Mouse (Mus musculus) 3T3-L1 (cell line): Measurements from ENCODE around the gene Tbc1d20.

Experiments used
- DNase-seq: peaks from one replicate; pipeline ENCODE4 v3.0.0-alpha.2; 2015; ENCODE audit warnings: low read depth, low spot score

Gene Tbc1d20

GRCm38 (mm10) chr2:152326157-152326556 is 32.5 kb downstream of the Tbc1d20 start:
- DNase-seq: no peak

GRCm38 (mm10) chr2:152326654-152327053 is 33.0 kb downstream of the Tbc1d20 start:
- DNase-seq: peak; percentile 94

DNA sequence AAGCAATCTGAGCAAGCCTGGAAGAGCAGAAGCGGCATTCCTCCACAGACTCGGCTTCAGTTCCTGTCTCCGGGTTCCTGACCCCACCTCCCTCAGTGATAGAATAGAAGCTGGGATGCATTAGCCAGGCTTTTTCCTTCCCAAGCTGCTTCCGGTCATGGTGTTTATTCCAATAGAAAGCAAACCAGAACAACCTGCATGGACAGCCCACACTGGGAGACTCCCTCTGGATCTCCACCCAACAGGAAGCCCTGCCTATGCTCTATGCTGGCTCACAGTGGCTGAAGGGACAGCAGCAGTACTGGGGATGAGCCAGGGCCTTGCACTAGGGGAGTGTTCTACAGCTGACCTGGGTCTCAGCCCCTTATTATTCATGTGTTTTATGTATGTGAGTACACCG is 34.4 kb downstream of the Tbc1d20 start:
- DNase-seq: no peak

GRCm38 (mm10) chr2:152330858-152331423 is 37.3 kb downstream of the Tbc1d20 start:
- no peak for DNase-seq

DNA sequence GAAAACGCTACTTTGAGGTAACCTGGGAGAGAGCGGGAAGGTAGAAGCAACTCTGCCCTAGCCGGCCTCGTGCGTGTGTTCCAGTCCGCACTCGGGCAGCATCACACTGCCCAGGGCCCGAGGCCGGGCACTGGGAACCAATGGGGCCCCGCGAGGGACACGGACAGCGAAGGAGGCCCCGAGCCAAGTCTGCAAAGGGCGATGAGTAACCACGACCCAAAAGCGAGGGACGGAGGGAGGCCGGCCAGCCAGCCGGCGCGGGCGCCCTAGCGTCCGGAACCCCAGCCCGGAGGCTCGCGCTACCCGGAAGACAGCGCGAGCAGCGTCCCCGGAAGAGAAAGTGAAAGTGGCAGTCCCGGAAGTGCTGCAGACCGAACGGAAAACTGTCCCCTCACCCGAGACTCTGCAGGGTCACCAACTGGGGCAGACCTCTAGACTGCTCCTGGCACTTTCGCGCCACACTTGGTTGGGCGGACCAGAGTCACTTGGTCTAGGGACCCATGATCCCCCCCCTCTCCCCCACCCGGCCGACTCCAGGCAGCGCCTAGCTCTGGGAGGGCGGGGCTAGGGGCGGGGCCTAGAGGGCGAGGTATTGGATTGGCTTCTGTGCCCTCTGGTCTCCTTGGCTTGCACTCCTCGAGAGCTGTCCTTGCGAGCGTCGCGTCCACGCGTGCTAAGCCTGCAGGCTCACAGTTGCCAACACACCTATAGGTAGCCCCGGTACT is 38.6 kb downstream of the Tbc1d20 start, which contains the start of gene Rbck1:
Gene Rbck1, minus strand, starts transcription at position 553 of the 725 bp plus-strand sequence.
- peak; percentile 95 for DNase-seq

- no peak for DNase-seq
Observed at GRCm38 (mm10) chr2:152333345-152334006, 39.8 kb downstream of the Tbc1d20 start.

DNA sequence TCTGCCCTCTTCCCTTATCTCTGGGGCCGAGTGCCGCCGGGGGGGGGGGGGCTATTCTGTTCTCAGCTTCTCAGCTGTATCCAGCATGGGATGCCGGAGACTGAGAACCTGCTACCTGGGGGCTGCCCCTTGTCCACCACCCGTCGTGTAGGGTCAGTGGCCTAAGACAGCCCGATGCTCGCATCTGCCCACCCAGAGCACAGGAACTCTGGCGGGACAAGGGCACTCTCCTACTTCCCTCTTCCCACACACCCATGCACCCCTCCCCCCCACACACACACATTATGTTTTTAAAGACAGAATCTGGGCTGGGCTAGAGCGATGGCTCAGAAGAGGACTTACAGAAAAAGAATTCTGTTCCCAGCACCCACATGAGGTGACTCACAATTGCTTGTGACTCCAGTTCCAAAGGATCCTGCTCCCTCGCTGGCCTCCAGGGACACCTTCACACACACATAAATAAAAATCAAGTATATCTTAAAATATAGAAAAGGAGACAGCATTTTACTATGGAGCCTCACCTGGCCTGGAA is 41.7 kb downstream of the Tbc1d20 start:
- peak; percentile 64 for DNase-seq

GRCm38 (mm10) chr2:152336856-152337255 is 43.2 kb downstream of the Tbc1d20 start:
- peak; percentile 60 for DNase-seq

DNA sequence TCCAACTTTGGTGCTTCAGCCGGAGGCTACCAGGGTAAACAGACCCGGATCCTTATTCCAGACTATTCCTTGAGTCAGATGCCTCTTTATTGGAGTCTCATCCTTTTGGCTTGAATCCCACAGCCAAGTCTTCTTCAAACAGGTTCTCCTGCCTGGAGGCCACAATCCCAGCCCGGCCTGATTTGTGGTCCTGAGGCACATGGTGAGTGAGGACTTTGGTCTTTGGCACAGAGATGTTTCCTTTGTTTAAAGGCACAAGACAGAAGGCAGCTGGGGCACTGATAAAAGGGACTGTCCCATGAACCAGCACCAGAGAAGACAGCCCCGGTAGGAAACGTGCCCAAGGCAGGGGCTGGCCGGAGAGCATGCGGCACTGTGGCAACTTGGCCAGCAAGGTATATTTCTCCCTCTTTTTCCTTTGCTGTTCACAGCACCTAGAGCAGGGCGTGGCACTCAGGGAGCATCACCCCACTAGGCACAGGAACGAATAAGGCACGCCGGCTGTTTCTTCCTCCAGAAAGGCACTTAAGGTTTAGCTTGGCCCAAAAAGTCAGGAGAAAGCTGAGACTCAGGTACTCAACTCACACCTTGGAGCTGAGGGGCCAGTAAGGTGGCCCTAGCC is 44.1 kb downstream of the Tbc1d20 start:
- DNase-seq: no peak

GRCm38 (mm10) chr2:152338319-152338718 is 44.7 kb downstream of the Tbc1d20 start:
- DNase-seq: no peak

DNA sequence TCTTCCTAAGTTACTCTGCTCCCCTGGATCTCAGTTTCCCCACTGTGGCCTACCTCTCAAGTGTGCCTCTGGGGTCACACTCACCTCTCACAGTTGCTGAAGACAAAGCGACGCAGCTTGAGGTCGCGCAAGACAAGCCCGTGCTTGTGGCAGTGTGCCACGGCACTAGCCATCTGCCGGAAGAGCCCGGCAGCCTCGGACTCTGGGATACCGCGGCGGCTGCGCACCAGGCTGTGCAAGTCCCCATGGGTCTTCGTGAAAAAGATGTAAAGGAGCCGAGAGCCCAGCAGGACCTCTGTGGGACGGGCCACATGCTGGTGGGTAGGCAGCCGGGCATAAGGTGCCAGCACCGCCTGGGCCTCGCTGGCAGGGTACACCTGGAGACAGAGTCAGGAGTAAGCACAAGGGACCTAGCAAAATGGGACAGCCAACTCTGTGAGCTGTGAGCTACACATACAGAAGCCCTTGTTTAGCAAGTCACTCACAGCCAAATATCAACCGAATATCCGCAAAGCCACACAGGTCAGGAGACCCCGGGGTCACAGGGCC is 46.1 kb downstream of the Tbc1d20 start:
- DNase-seq: no peak

- DNase-seq: peak; percentile 92
Observed at GRCm38 (mm10) chr2:152343329-152344213, 49.9 kb downstream of the Tbc1d20 start, which contains the start of gene Trib3. Gene Trib3 (minus strand): TSS chr2:152344032.

- DNase-seq: peak; percentile 49
Observed at GRCm38 (mm10) chr2:152344361-152344760, 50.7 kb downstream of the Tbc1d20 start.

- no peak for DNase-seq
Observed at GRCm38 (mm10) chr2:152344909-152345308, 51.3 kb downstream of the Tbc1d20 start.

DNA sequence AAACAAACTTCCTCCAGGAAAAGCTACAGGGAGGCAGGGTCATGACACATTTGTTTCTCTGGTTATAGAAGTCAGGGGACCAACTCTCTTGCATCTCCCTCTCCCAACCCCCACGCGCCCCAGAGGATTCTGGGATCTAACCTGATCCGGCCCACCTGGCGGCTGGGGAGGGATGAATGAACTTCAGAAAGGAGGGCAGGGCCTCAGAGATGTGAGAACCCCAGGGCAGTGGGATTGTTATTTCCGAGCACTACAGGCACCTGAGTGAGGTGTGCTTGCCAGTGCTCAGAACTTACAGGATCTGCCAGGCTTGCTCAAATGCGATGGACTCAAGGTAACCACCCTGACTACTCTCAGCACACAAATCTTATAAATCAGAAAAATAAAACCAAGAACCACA is 51.8 kb downstream of the Tbc1d20 start:
- DNase-seq: no peak

DNA sequence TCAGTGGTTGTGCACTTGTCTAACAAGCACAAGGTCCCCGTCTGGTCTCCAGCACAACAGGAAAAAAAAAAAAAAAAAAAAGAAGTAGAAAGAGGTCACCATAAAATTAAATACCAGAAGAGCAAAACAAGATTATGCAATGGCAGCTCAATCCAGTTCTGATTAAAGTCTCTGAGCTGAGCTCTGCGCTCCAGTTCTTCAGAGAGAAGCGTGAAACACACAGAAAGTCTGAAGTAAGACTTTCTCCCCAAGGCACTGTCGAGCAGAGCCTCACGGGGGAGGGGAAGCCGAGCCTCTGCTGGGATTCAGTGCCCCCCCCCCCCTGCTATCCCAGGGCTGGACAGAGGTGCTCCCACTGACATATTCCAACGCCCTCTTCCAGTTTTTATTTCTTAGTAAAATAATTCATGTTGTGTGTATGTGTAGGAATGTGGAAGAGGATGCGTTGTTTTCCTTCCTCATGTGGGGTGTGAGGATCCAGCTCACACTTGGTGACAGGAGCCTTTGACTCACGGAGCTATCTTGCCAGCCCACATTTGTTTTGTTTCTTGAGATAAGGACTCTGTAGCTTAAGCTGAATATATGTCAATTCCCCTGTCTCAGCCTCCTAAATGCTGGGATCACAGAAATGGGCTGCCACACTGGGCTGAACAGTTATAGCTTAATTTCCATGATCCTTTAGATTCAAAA is 53.3 kb downstream of the Tbc1d20 start:
- DNase-seq: no peak

- no peak for DNase-seq
Observed at GRCm38 (mm10) chr2:152347722-152348121, 54.1 kb downstream of the Tbc1d20 start.

DNA sequence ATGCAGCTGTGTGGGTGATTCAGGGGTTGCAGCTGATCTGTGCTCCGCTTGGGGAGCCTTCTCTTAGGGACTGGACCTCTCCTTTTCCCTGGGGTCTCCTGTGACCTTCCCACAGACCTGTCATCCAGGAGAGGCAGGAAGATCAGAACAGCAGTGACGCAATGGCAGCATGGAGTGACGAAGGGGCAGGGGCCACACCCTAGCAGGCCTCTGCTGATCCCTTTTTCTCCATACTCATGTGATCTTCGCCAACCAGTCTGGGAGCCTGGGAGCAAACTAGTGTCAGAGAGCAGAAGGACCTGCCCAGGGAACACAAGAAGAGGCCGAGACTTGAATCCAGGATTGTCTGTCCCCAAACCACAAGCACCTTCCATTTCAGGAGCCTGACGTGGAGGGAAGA is 55.6 kb downstream of the Tbc1d20 start:
- no peak for DNase-seq

DNA sequence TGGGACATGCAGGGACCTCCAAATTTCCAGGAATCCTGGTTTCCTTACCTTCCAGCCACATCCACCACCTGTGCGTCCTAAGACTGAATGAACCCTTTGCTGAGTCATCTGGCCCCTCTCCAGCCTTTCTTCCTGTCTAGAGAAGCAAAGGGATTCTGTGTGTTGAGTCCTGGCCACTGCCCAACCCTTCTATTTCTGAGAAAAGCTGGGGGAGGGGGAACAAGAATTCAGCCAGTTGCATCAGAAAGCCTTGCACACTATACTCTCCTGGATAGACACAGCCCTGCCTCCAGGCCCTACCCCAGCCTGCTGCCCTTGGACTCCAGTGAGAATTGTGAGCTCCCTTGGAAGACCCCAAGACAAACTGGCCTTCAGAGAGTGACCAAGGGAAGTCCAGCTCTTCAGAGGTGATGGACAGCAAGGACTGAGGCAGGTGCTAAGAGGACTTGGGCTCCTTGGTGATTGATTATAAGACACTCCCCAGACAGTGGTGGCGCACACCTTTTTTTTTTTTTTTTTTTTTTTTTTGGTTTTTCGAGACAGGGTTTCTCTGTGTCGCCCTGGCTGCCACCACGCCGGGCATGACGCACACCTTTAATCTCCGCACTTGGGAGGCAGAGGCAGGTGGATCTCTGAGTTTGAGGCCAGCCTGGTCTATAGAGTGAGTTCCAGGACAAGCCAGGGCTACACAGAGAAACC is 56.4 kb downstream of the Tbc1d20 start:
- peak; percentile 100 for DNase-seq
